Mouse (Mus musculus) C2C12 (cell line): ENCODE measurements at regions not wholly inside any gene's neighbourhood (a gene's known extent, or its start where the extent isn't known, plus 50 kb on each side); places are given as distances from the start of the nearest gene placed in this dataset.

Experiments used
- CTCF ChIP-seq: IDR thresholded peaks from one replicate; pipeline ENCODE4 v1.5.1; 2011; ENCODE audit not compliant: control insufficient read depth, insufficient read depth, insufficient read length
- MYOD1 ChIP-seq: IDR thresholded peaks from one replicate; pipeline ENCODE4 v1.6.1; 2011; ENCODE audit warnings: low read depth; ENCODE audit not compliant: control insufficient read depth, insufficient read length
- MYOG ChIP-seq: IDR thresholded peaks from one replicate; pipeline ENCODE4 v1.6.1; 2011; ENCODE audit not compliant: control insufficient read depth, insufficient read length; ENCODE audit errors: extremely low read depth
- USF1 ChIP-seq: IDR thresholded peaks from one replicate; pipeline ENCODE4 v1.6.1; 2011; ENCODE audit warnings: low read depth, mild to moderate bottlenecking, control low read depth, moderate library complexity

DNA sequence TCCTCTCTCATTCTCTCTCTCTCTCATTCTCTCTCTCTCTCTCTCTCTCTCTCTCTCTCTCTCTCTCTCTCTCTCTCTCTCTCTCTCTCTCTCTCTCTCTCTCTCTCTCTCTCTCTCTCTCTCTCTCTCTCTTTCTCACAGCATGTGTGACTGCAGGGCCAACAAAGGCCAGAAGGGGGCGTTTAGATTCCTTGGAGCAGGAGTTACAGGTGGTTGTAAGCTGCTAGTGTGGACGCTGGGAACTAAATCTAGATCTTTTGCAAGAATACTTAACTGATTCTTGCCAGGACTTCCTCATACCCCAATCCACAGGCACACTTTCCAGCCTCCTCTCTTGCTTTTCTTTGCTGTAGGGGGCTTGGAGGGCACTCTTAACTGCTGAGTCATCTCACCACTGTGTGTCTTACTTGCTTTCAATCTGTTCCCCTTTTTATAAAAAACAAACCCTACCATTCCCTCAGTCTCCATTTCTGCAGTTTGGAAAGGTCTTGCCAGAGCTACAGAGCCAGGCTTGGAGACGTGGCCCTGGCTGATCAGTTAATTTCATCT is 154.4 kb upstream of the Cxcr4 start:
- TF ChIP-seq CTCF (no peak), MYOG (no peak), USF1 (no peak), MYOD1 (no peak)
